Mouse (Mus musculus) kidney, embryonic 14.5 days (tissue): ENCODE data around the gene Rgs5. TPM values are rescaled to one million over a fixed set of nuclear protein-coding genes. Genes with fewer than 3 reads are reported as not detected.

Experiments used
- ATAC-seq: fragments of 200-750 bp; cut with Nextera tagmentation; 2 replicates; pipeline ENCODE4 v1.8.0; 2017; ENCODE audit warnings: moderate number of reproducible peaks, mild to moderate bottlenecking, moderate TSS enrichment, moderate library complexity; ENCODE audit not compliant: low FRiP score, low TSS enrichment
- H3K27ac ChIP-seq: fragments of 300-500 bp; sonication (generic); 2 replicates; pipeline ENCODE4 v1.5.1; 2014; ENCODE audit warnings: low read depth, mild to moderate bottlenecking, low read length, moderate library complexity, mixed read lengths
- H3K27me3 ChIP-seq: fragments of 300-500 bp; sonication (generic); 2 replicates; pipeline ENCODE4 v1.6.1; 2014; ENCODE audit warnings: mild to moderate bottlenecking, low read length; ENCODE audit not compliant: control insufficient read depth, insufficient read depth
- H3K36me3 ChIP-seq: fragments of 300-500 bp; sonication (generic); 2 replicates; pipeline ENCODE4 v1.6.1; 2014; ENCODE audit warnings: low read length, mixed read lengths; ENCODE audit not compliant: control insufficient read depth, insufficient read depth
- H3K4me1 ChIP-seq: fragments of 300-500 bp; sonication (generic); 2 replicates; pipeline ENCODE4 v1.6.1; 2014; ENCODE audit warnings: low read length, mixed read lengths; ENCODE audit not compliant: control insufficient read depth, insufficient read depth
- H3K4me2 ChIP-seq: fragments of 300-500 bp; sonication (generic); replicated peaks from 2 replicates; pipeline ENCODE4 v1.6.1; 2014; ENCODE audit warnings: low read depth, mild to moderate bottlenecking, low read length
- H3K4me3 ChIP-seq: fragments of 300-500 bp; sonication (generic); 2 replicates; pipeline ENCODE4 v1.5.1; 2014; ENCODE audit warnings: mild to moderate bottlenecking, low read length
- H3K9ac ChIP-seq: fragments of 300-500 bp; sonication (generic); 2 replicates; pipeline ENCODE4 v1.6.1; 2014; ENCODE audit warnings: low read depth, mild to moderate bottlenecking, low read length, moderate library complexity
- H3K9me3 ChIP-seq: fragments of 300-500 bp; sonication (generic); 2 replicates; pipeline ENCODE4 v1.6.1; 2016; ENCODE audit warnings: low read length; ENCODE audit not compliant: control insufficient read depth
- WGBS: fragments of 180-500 bp; shearing (Covaris S2); extraction: QIAGEN DNeasy Blood & Tissue Kit; methylation state at CpG from one replicate; pipeline ENCODE4 v1.1.7; 2014; 5-methylcytosine and 5-hydroxymethylcytosine counted together
- polyA plus RNA-seq: library from polyadenylated mRNA; unstranded; fragments of >200 nt; fragmentation: Nextera tagmentation; extraction: Ambion mirVana; gene quantifications from 2 replicates; pipeline ENCODE4 v1.2.1, GENCODE M21; 2014

Gene Rgs5
- polyA plus RNA-seq = 27.5 and 29.6 TPM in 2 replicates

DNA sequence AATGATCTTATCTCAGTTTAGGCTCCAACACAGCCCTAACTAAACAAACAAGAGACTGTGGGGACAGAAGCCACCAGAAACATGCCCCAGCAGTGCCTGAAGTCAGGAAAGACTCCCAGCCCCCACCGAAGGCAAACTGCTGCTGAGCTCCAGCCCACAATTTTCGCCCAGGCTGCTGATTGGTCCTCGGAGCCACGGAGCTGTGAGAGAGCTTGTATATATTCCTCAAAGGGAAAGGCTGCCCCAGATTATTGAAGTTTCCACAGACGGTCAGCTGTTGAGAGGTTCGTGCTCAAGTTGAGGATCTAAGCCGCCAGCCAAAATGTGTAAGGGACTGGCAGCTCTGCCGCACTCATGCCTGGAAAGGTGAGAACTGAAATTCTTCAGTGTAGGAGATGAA, at the start of gene Rgs5:
Rgs5 (plus strand) TSS at position 246 of the 400 bp plus-strand sequence.
- H3K4me2 ChIP-seq = peak within 1 kb of the TSS; percentile 20
- no peaks in the 10 kb centered on the region for H3K27me3 ChIP-seq
- no peak within 1 kb of the TSS for H3K27ac ChIP-seq
- no peak within 1 kb of the TSS for H3K9ac ChIP-seq
- H3K9me3 ChIP-seq = no peaks in the 10 kb centered on the region
- H3K4me3 ChIP-seq = peak within 1 kb of the TSS; percentile 18; the same call in 1 of the 2 replicates
- ATAC-seq = peak; percentile 44
- H3K4me1 ChIP-seq = peaks cover 18% of the 10 kb centered on the region
- whole genome bisulfite sequencing = 11% methylated on average over 8 of the region's 8 CpGs
- H3K36me3 ChIP-seq = no peaks in the 10 kb centered on the region

DNA sequence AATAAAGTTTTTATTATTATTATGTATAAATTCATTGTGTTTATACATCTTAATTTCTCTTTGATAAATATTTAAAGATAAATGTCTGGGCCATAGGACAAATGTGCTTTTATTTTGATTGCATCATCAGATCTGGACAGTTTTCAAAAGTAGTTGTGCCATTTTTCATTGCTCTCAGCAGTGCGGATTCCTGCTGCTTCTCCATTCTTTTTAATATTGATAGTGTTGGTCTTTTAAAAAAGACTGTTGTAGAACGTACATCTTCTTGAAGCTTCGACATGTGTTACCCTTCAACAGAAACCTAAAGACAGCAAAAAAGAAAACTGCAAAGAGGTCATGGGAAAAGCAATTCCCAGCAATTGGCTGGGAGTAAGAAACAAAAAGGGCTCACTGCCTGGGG, 49.1 kb upstream of the Rgs5 start:
- no peak for ATAC-seq
- H3K4me2 ChIP-seq = no peak overlapping the region
- H3K4me3 ChIP-seq = no peak overlapping the region

DNA sequence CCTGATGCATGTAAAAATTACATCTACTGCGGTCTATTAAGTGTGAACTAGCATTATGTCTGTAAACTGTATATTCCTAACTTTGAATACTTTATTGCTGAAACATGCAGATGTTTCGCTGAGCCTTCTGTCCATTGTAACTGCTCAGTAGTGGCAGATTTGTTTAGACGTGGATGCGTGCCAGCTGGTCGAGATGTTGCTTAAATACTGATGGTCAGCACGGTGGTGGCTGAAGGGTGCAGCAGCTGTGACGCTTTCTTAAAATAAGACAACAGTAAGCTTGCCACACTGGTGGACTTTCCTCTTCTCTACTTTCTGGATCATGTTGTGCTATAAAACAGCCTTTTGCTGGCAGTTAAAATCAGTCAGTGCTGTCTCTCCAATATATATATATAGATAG, 25.6 kb upstream of the Rgs5 start:
- WGBS = 65% methylated on average over 7 of the region's 7 CpGs
- H3K27ac ChIP-seq = no peak overlapping the region
- ATAC-seq = no peak

More for the DNA sequence above, 49.1 kb upstream of the Rgs5 start:
- no peaks in the 10 kb centered on the region for H3K9me3 ChIP-seq
- H3K36me3 ChIP-seq = no peaks in the 10 kb centered on the region
- H3K27ac ChIP-seq = no peak overlapping the region
- 63% methylated on average over 3 of the region's 3 CpGs for WGBS
- no peaks in the 10 kb centered on the region for H3K27me3 ChIP-seq
- H3K4me1 ChIP-seq = no peaks in the 10 kb centered on the region
- H3K9ac ChIP-seq = no peak overlapping the region

DNA sequence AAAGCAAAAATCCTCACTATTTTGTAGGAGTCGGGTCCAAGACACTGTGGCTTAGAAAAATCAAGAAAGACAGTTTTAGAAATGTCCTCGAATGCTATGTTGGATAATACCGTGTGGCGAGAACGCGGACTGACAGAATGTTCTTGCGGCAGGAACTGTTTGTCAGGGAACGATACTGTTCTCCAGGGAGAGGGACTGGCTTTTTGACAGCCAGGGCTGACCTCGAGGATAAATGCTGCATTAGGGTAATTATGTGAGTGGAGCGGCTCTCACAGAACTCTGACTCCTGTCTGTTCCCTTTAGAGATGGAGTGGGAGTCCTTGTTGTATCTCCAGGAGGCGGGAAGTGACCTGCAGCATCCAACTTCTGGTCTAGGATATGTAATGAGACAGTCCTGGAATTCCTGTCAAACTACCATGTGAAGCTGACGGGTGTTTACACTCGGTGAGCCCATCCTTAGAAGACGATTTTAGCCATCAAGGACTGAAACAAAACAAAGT, 18.0 kb upstream of the Rgs5 start:
- no peaks in the 10 kb centered on the region for H3K36me3 ChIP-seq
- H3K27me3 ChIP-seq = no peaks in the 10 kb centered on the region
- H3K4me3 ChIP-seq = no peak overlapping the region
- no peak for ATAC-seq
- H3K27ac ChIP-seq = no peak overlapping the region
- no peaks in the 10 kb centered on the region for H3K4me1 ChIP-seq
- H3K9me3 ChIP-seq = no peaks in the 10 kb centered on the region
- H3K9ac ChIP-seq = no peak overlapping the region
- H3K4me2 ChIP-seq = no peak overlapping the region
- WGBS = 60% methylated on average over 14 of the region's 14 CpGs

More for the DNA sequence above, 25.6 kb upstream of the Rgs5 start:
- Histone ChIP-seq H3K4me2 (no peak overlapping the region), H3K4me1 (no peaks in the 10 kb centered on the region), H3K9ac (no peak overlapping the region), H3K4me3 (no peak overlapping the region), H3K36me3 (no peaks in the 10 kb centered on the region), H3K9me3 (no peaks in the 10 kb centered on the region), H3K27me3 (no peaks in the 10 kb centered on the region)

DNA sequence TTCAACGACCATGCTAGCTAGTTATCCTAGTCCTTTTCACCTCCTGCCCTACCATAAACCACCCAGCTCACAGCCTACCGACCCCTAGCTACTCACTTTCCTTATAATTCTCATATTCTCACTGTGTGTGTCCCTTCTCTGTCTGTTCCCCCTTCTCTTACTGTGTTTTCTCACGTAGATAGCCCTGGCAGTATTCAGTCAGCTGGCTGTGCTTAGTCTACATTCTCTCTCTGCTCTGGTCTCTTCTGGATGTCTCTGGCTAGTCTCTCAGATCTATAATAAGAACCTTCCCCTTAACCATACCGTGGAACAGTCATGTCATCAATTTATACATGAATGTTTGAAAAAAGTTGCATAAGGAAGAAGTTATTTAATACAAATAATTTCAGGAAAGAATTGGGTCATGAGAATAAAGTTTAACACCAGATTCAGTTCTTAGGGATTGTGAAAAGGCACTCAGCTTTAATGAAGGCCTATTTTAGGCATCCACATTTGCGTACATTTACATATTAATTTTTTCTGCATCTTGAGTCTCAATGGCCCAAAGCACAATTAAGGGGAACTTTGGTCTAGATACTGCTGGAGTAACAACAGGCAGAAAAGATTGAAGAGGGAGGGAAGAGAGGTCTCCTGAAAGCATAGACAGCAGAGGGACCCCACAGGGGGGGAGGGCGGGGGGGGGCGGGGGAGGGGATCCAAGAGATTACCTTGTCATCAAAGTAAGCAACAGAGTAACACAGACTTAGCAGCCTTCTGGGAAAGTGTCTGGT, 10.2 kb upstream of the Rgs5 start:
- no peak overlapping the region for H3K4me2 ChIP-seq
- no peak overlapping the region for H3K4me3 ChIP-seq
- no peaks in the 10 kb centered on the region for H3K36me3 ChIP-seq
- no peak overlapping the region for H3K27ac ChIP-seq
- 74% methylated on average over 7 of the region's 7 CpGs for WGBS
- H3K9ac ChIP-seq = no peak overlapping the region
- no peaks in the 10 kb centered on the region for H3K4me1 ChIP-seq
- no peak for ATAC-seq
- H3K9me3 ChIP-seq = no peaks in the 10 kb centered on the region
- no peaks in the 10 kb centered on the region for H3K27me3 ChIP-seq

DNA sequence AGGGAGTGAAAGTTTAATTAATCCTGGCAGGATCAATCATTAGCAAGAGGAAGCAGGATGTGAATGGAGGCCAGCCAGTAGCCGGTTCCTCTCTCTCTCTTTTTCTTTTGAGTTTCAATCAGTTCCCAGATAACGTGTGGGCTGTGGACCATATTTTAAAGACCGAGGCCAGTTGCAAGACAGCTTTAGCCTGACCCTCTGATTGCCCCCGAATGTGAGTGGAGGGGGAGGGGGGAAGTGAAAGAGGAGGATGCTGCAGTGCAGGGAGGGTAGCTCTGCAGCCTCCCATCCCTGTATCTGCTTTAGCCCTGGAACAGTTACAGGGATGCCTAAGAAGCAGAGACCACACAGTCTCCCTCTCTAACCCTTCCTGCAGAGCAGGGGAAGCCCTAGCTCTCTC, 4.2 kb downstream of the Rgs5 start:
- Histone ChIP-seq H3K4me1 (peaks cover 16% of the 10 kb centered on the region), H3K27ac (no peak overlapping the region), H3K9me3 (no peaks in the 10 kb centered on the region), H3K36me3 (no peaks in the 10 kb centered on the region), H3K9ac (no peak overlapping the region), H3K27me3 (no peaks in the 10 kb centered on the region), H3K4me3 (no peak overlapping the region), H3K4me2 (0 out of 2 replicates have a peak overlapping the region, but pooled peaks have one; percentile 6)
- peak; percentile 82 for ATAC-seq
- 3% methylated on average over 4 of the region's 4 CpGs for WGBS

DNA sequence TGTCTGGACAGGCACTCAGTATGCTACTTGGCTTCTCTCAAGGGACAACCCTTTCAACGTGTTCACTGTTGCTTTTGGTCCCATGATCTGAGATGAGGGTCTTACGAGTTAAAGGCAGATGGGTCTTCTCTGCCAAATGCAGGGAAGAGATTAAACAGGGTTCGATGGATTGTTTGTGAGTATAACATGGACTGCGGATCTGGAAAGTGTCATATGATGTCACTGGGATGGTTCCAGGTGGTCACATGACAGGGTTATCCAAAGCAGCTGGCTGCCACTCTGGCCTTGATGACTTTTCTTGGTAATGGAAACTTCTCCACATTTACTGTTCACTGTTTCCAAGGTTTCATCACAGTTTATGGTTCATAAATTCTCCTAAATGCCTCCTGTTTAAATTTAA, 12.0 kb downstream of the Rgs5 start:
- H3K27ac ChIP-seq = no peak overlapping the region
- ATAC-seq = no peak
- H3K4me1 ChIP-seq = no peaks in the 10 kb centered on the region
- no peak overlapping the region for H3K4me2 ChIP-seq
- H3K27me3 ChIP-seq = no peaks in the 10 kb centered on the region
- no peak overlapping the region for H3K4me3 ChIP-seq
- H3K9ac ChIP-seq = no peak overlapping the region
- H3K9me3 ChIP-seq = no peaks in the 10 kb centered on the region
- H3K36me3 ChIP-seq = no peaks in the 10 kb centered on the region
- WGBS = 71% methylated on average over 4 of the region's 4 CpGs

DNA sequence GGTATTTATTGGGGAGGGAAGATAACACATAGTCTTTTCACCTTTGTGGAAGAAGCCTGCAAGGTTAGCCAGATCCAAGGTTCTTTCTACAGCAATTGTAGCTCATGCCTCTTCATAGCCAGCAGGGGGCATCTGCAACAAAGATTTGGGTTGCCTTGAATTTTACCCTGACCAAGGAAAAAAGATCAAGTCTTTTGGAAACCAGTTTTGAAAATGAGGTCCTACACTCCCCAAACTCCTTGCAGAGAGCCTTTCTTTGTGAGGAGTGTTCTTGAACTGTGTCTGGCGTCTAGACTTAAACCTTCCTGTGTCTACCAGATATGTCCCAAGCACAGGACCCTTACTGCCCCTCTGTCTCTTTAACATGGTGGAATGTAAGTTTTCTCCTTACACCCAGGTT, 15.4 kb downstream of the Rgs5 start:
- no peaks in the 10 kb centered on the region for H3K27me3 ChIP-seq
- H3K36me3 ChIP-seq = no peaks in the 10 kb centered on the region
- H3K4me3 ChIP-seq = no peak overlapping the region
- 67% methylated on average over 1 of the region's 1 CpGs for WGBS
- no peak for ATAC-seq
- no peaks in the 10 kb centered on the region for H3K9me3 ChIP-seq
- H3K4me2 ChIP-seq = no peak overlapping the region
- no peak overlapping the region for H3K27ac ChIP-seq
- no peaks in the 10 kb centered on the region for H3K4me1 ChIP-seq
- no peak overlapping the region for H3K9ac ChIP-seq

DNA sequence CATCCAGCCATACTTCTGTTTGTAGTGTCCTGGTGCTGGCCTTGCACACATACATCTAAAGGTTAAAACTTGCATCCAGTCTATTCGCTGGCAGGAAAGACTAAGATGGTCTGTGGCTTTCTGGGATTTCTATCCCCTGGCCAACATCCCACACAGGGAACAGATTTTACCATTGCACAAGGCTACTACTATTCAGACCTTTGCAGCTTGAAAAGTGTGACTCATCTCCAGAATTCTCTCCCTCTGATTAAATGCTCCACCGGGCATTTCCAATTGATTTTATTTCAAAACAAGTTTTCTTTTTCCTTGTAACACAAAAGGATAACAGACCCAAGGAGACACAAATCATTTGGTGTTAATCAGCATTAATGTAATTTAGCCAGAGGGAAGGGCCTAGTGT, 16.5 kb downstream of the Rgs5 start:
- no peak overlapping the region for H3K27ac ChIP-seq
- H3K27me3 ChIP-seq = no peaks in the 10 kb centered on the region
- WGBS = 90% methylated on average over 2 of the region's 2 CpGs
- H3K4me1 ChIP-seq = no peaks in the 10 kb centered on the region
- no peaks in the 10 kb centered on the region for H3K9me3 ChIP-seq
- no peaks in the 10 kb centered on the region for H3K36me3 ChIP-seq
- H3K9ac ChIP-seq = no peak overlapping the region
- H3K4me3 ChIP-seq = no peak overlapping the region
- H3K4me2 ChIP-seq = no peak overlapping the region
- ATAC-seq = no peak
